Mouse (Mus musculus): ENCODE data around the gene Ccdc169. TPM values are rescaled to one million over a fixed set of nuclear protein-coding genes. Genes with fewer than 3 reads are reported as not detected.

Gene Ccdc169
- total and polyA plus RNA-seq, 2 experiments from 2014 or later = not detected

- ATAC-seq = no peak
- no peak overlapping the region for H3K9ac ChIP-seq (replicated peaks; ENCODE audit: low read length)
- H3K4me3 ChIP-seq (ENCODE audit: low read length) = no peak overlapping the region
- peaks cover 3% of the 10 kb centered on the region; the same call in 1 of the 2 replicates for H3K4me1 ChIP-seq (ENCODE audit: insufficient read depth, low read length)
- DNase-seq (ENCODE audit: low spot score) = no peak
- H3K27me3 ChIP-seq (ENCODE audit: insufficient read depth, low read length) = no peaks in the 10 kb centered on the region
- H3K27ac ChIP-seq = no peak overlapping the region
- no peak for TF ChIP-seq CTCF (IDR thresholded peaks at IDR 0.05; ENCODE audit: low read depth)
- peaks cover 60% of the 10 kb centered on the region for H3K36me3 ChIP-seq (ENCODE audit: insufficient read depth, low read length)
- H3K9me3 ChIP-seq (ENCODE audit: low read length) = no peaks in the 10 kb centered on the region
- WGBS = 78% methylated on average over 6 of the region's 6 CpGs
- no peak overlapping the region for H3K4me2 ChIP-seq (ENCODE audit: low read depth, low read length)
These were observed 17.8 kb upstream of the Ccdc169 start for GRCm38 (mm10) chr3:55119275-55119898.

DNA sequence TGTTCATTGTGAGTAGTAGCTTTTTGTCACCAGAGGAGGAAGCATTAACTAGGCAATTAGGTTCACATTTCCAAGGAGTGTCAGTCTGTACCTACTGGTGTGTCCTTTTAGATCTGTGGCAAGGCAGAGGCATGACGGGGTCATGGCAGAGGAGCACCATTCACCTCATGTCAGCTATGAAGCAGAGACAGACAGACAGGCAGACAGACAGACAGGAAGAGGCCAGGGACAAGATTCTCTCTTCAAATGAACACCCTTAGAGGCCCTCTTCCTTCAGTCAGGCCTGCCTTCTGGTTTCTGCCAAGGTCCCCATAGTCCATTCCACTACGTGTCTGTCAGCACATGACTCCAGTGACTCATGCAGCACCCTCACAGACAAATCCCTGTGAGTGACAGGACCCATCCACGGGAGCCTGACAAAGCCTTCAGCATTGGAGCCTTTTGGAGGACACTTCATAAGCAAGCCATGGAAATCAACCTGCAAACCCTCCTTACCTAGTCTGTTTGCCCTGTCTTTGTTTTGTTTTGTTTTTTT is 14.7 kb upstream of the Ccdc169 start:
- DNase-seq (ENCODE audit: low spot score) = no peak
- H3K36me3 ChIP-seq (ENCODE audit: insufficient read depth, low read length) = peaks cover 78% of the 10 kb centered on the region
- H3K27me3 ChIP-seq (ENCODE audit: insufficient read depth, low read length) = no peaks in the 10 kb centered on the region
- no peak for TF ChIP-seq CTCF (IDR thresholded peaks at IDR 0.05; ENCODE audit: low read depth)
- H3K4me1 ChIP-seq (ENCODE audit: insufficient read depth, low read length) = no peaks in the 10 kb centered on the region
- no peaks in the 10 kb centered on the region for H3K9me3 ChIP-seq (ENCODE audit: low read length)
- H3K4me2 ChIP-seq (ENCODE audit: low read depth, low read length) = no peak overlapping the region
- no peak overlapping the region for H3K9ac ChIP-seq (replicated peaks; ENCODE audit: low read length)
- H3K4me3 ChIP-seq (ENCODE audit: low read length) = no peak overlapping the region
- 90% methylated on average over 3 of the region's 3 CpGs for WGBS
- ATAC-seq = no peak
- no peak overlapping the region for H3K27ac ChIP-seq

DNA sequence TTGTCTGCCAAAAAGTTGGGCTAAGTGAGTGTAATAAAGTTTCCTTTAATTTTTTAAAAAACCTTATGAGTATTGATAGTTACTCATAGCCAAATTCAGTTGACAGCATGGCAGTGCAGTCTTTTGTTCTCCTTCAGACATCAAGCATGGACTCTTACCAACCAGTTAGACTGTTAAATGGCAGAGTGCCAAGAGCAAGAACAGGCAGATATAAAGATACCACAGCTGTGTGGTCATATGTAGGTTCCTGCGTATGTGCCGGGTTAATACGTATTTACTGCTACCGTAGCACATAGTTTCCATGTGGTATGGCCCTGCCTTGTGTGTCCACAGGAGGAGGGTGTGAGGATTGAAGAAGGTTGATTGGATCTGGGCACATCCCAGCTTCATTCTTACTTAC is 14.1 kb upstream of the Ccdc169 start:
- H3K9me3 ChIP-seq (ENCODE audit: low read length) = no peaks in the 10 kb centered on the region
- H3K4me3 ChIP-seq (ENCODE audit: low read length) = no peak overlapping the region
- no peak for TF ChIP-seq CTCF (IDR thresholded peaks at IDR 0.05; ENCODE audit: low read depth)
- no peak overlapping the region for H3K9ac ChIP-seq (replicated peaks; ENCODE audit: low read length)
- no peak overlapping the region for H3K27ac ChIP-seq
- peaks cover 78% of the 10 kb centered on the region for H3K36me3 ChIP-seq (ENCODE audit: insufficient read depth, low read length)
- ATAC-seq = no peak
- DNase-seq (ENCODE audit: low spot score) = no peak
- no peak overlapping the region for H3K4me2 ChIP-seq (ENCODE audit: low read depth, low read length)
- H3K4me1 ChIP-seq (ENCODE audit: insufficient read depth, low read length) = no peaks in the 10 kb centered on the region
- WGBS = 91% methylated on average over 4 of the region's 4 CpGs
- no peaks in the 10 kb centered on the region for H3K27me3 ChIP-seq (ENCODE audit: insufficient read depth, low read length)

GRCm38 (mm10) chr3:55129181-55129692 is 7.9 kb upstream of the Ccdc169 start:
- Histone ChIP-seq H3K4me3 (ENCODE audit: low read length) (no peak overlapping the region), H3K4me1 (ENCODE audit: insufficient read depth, low read length) (no peaks in the 10 kb centered on the region), H3K9ac (replicated peaks; ENCODE audit: low read length) (no peak overlapping the region), H3K9me3 (ENCODE audit: low read length) (no peaks in the 10 kb centered on the region), H3K36me3 (ENCODE audit: insufficient read depth, low read length) (peaks cover 51% of the 10 kb centered on the region), H3K27ac (no peak overlapping the region), H3K27me3 (ENCODE audit: insufficient read depth, low read length) (no peaks in the 10 kb centered on the region), H3K4me2 (ENCODE audit: low read depth, low read length) (no peak overlapping the region)
- DNase-seq (ENCODE audit: low spot score) = no peak
- TF ChIP-seq CTCF (IDR thresholded peaks at IDR 0.05; ENCODE audit: low read depth) = no peak
- WGBS = 82% methylated on average over 4 of the region's 4 CpGs
- no peak for ATAC-seq

DNA sequence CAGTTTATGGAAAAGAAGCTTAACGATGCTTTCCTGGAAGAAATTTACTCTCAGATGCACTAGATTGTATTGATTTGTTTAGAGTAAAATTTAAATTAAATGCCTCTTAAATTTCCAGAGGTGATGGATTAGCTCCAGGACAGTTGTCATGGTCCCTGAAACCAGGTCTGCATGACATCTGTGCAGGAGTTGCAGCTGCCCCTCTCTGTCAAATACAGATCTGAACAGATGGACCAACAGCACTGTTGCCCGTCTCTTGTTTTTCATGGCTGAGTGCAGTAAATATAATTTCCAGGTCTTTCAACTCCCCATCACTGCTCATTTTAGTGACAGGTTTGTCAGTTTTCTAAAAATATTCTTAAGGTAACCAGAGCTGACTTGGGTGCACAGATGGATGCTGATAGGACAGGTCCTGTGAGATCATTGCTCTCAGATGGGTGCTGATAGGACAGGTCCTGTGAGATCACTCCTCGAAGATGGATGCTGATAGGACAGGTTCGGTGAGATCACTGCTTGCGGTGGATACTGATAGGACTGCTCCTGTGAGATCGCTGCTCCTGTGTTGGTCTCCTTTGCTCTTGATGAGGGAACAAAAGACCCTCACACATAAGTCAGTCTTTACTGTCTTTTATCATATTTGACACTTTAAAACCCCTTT is 5.4 kb upstream of the Ccdc169 start:
- DNase-seq (ENCODE audit: low spot score) = no peak
- 89% methylated on average over 6 of the region's 6 CpGs for WGBS
- Histone ChIP-seq H3K4me2 (ENCODE audit: low read depth, low read length) (no peak overlapping the region), H3K36me3 (ENCODE audit: insufficient read depth, low read length) (peaks cover 47% of the 10 kb centered on the region), H3K4me1 (ENCODE audit: insufficient read depth, low read length) (no peaks in the 10 kb centered on the region), H3K4me3 (ENCODE audit: low read length) (no peak overlapping the region), H3K27me3 (ENCODE audit: insufficient read depth, low read length) (no peaks in the 10 kb centered on the region), H3K9ac (replicated peaks; ENCODE audit: low read length) (no peak overlapping the region), H3K27ac (no peak overlapping the region), H3K9me3 (ENCODE audit: low read length) (no peaks in the 10 kb centered on the region)
- peak; percentile 64 for ATAC-seq
- TF ChIP-seq CTCF (IDR thresholded peaks at IDR 0.05; ENCODE audit: low read depth) = no peak

DNA sequence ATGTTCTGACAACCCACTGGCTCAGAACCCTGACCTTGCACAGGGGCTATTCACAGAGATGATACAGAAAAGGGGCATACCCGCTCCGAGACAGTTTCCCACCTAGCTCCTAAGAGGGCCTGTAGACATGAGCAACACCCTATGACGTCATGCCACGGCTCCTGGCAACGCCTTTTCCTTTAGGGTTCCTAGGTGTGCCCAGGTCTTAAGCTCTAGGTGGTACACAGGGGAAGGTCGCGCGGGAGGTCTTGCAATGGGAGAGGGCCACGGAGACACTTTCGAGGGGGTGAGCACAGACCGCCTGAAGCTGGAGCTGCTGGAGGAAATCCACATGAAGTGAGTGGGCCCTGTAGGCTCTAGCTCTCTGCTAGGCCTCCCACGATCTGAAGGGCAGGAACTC is 2.7 kb downstream of the Ccdc169 start:
- no peak overlapping the region for H3K4me3 ChIP-seq (ENCODE audit: low read length)
- H3K36me3 ChIP-seq (ENCODE audit: insufficient read depth, low read length) = peaks cover 14% of the 10 kb centered on the region; the same call in 1 of the 2 replicates
- no peaks in the 10 kb centered on the region for H3K9me3 ChIP-seq (ENCODE audit: low read length)
- WGBS = 93% methylated on average over 12 of the region's 12 CpGs
- no peaks in the 10 kb centered on the region for H3K4me1 ChIP-seq (ENCODE audit: insufficient read depth, low read length)
- no peaks in the 10 kb centered on the region for H3K27me3 ChIP-seq (ENCODE audit: insufficient read depth, low read length)
- H3K9ac ChIP-seq (replicated peaks; ENCODE audit: low read length) = no peak overlapping the region
- no peak for TF ChIP-seq CTCF (IDR thresholded peaks at IDR 0.05; ENCODE audit: low read depth)
- DNase-seq (ENCODE audit: low spot score) = no peak
- no peak overlapping the region for H3K27ac ChIP-seq
- ATAC-seq = no peak
- no peak overlapping the region for H3K4me2 ChIP-seq (ENCODE audit: low read depth, low read length)

DNA sequence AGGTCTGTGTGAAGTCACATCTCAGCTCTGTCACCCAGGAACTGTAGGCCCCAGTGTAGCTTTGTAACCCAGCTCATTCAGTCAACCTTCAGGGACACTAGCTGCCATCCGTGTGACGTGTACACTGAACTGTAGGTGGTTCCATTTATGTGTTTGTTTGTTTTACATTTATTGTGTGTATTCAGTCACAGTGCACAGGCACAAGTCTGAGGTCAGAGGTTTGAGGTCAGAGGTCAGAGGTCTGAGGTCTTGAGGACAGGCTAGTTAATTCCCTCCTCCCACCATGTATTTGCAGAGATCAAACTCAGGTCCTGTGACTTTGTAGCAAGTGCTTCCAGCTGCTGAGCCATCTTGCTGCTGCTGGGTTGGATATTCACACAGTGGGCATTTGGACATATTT is 4.3 kb downstream of the Ccdc169 start:
- 67% methylated on average over 2 of the region's 2 CpGs for WGBS
- H3K4me1 ChIP-seq (ENCODE audit: insufficient read depth, low read length) = no peaks in the 10 kb centered on the region
- no peak overlapping the region for H3K9ac ChIP-seq (replicated peaks; ENCODE audit: low read length)
- no peak for ATAC-seq
- DNase-seq (ENCODE audit: low spot score) = no peak
- peaks cover 3% of the 10 kb centered on the region; the same call in 1 of the 2 replicates for H3K36me3 ChIP-seq (ENCODE audit: insufficient read depth, low read length)
- H3K4me2 ChIP-seq (ENCODE audit: low read depth, low read length) = no peak overlapping the region
- TF ChIP-seq CTCF (IDR thresholded peaks at IDR 0.05; ENCODE audit: low read depth) = no peak
- H3K4me3 ChIP-seq (ENCODE audit: low read length) = no peak overlapping the region
- no peaks in the 10 kb centered on the region for H3K27me3 ChIP-seq (ENCODE audit: insufficient read depth, low read length)
- H3K27ac ChIP-seq = no peak overlapping the region
- H3K9me3 ChIP-seq (ENCODE audit: low read length) = no peaks in the 10 kb centered on the region

Measured in hindbrain, postnatal 0 days (tissue).